Mouse (Mus musculus) heart, adult 2 months (tissue): Measurements from ENCODE around the gene A4galt. TPM values are rescaled to one million over a fixed set of nuclear protein-coding genes. Genes with fewer than 3 reads are reported as not detected.

ENCODE experiments used
- DNase-seq, 2 experiments: peaks; one replicate each; pipeline ENCODE4 v3.0.0; 2021
- H3K27ac ChIP-seq: fragments of 200-600 bp; 2 replicates; pipeline ENCODE4 v1.8.1; 2022
- H3K27me3 ChIP-seq: fragments of 200-500 bp; 2 replicates; pipeline ENCODE4 v1.6.1; 2012; ENCODE audit warnings: mild to moderate bottlenecking, low read length, inconsistent platforms, mixed read lengths; ENCODE audit not compliant: control insufficient read depth, insufficient read depth
- H3K36me3 ChIP-seq: fragments of 200-500 bp; 2 replicates; pipeline ENCODE4 v1.6.1; 2012; ENCODE audit warnings: low read length, inconsistent platforms; ENCODE audit not compliant: control insufficient read depth, insufficient read depth
- H3K4me1 ChIP-seq: fragments of 200-500 bp; 2 replicates; pipeline ENCODE4 v1.6.1; 2011; ENCODE audit warnings: low read length; ENCODE audit not compliant: control insufficient read depth, insufficient read depth
- H3K4me3 ChIP-seq: fragments of 200-600 bp; 2 replicates; pipeline ENCODE4 v1.8.1; 2022
- H3K79me2 ChIP-seq: fragments of 200-500 bp; replicated peaks from 2 replicates; pipeline ENCODE4 v1.6.1; 2012; ENCODE audit warnings: mild to moderate bottlenecking, inconsistent platforms, low read length, moderate library complexity, mixed read lengths; ENCODE audit not compliant: control insufficient read depth, insufficient read depth
- H3K9ac ChIP-seq: fragments of 200-500 bp; 2 replicates; pipeline ENCODE4 v1.6.1; 2012; ENCODE audit warnings: low read depth, mild to moderate bottlenecking, control low read depth, inconsistent platforms, low read length, mixed read lengths
- CTCF ChIP-seq: fragments of 200-600 bp; IDR thresholded peaks from 2 replicates; pipeline ENCODE4 v1.8.1; 2022; ENCODE audit warnings: antibody characterized with exemption, mild to moderate bottlenecking, moderate library complexity
- EP300 ChIP-seq: fragments of 200-500 bp; IDR thresholded peaks from 2 replicates; pipeline ENCODE4 v1.6.1; 2011; ENCODE audit warnings: low read depth, low read length, control low read depth; ENCODE audit not compliant: insufficient read depth
- POLR2A ChIP-seq: fragments of 200-500 bp; IDR thresholded peaks from 2 replicates; pipeline ENCODE4 v1.6.1; 2011; ENCODE audit warnings: mild to moderate bottlenecking, low read depth, low read length, control low read depth; ENCODE audit not compliant: insufficient read depth
- WGBS: fragments of 180-500 bp; shearing (Covaris S2); methylation state at CpG from one replicate; pipeline ENCODE4 v1.1.7; 2018; 5-methylcytosine and 5-hydroxymethylcytosine counted together
- intact Hi-C: fragments of 180-260 bp; cut with DNase I; formaldehyde crosslinking; loops from one replicate; pipeline ENCODE4 v1.15.1; 2025
- polyA plus RNA-seq: library from polyadenylated mRNA; depleted of rRNA; stranded (reverse); fragments of >200 nt; gene quantifications from 2 replicates; pipeline ENCODE4 v1.2.3, GENCODE M21; 2012
- total RNA-seq, 2 experiments: library from RNA; stranded (reverse); gene quantifications; 2 replicates each; pipeline ENCODE4 v1.2.3; 2021

Gene A4galt
- total and polyA plus RNA-seq, 3 experiments = 5.2 to 14.9 (median 6.3) TPM

- peaks cover 19% of the 10 kb centered on the region for H3K4me1 ChIP-seq
- DNase-seq = peak; percentile 35 to 38
- no peak overlapping the region for H3K9ac ChIP-seq
- H3K36me3 ChIP-seq = peaks cover 2% of the 10 kb centered on the region; the same call in 1 of the 2 replicates
- H3K27me3 ChIP-seq = no peaks in the 10 kb centered on the region
- TF ChIP-seq POLR2A (no peak), CTCF (no peak), EP300 (no peak)
- H3K27ac ChIP-seq = peak overlapping the region; percentile 49; the same call in 1 of the 2 replicates
- intact Hi-C loops = no loop called here
- H3K79me2 ChIP-seq = no peaks in the 10 kb centered on the region
- 76% methylated on average over 5 of the region's 5 CpGs for WGBS
- no peak overlapping the region for H3K4me3 ChIP-seq
These were observed 24.7 kb downstream of the A4galt start for GRCm38 (mm10) chr15:83226871-83227270.

DNA sequence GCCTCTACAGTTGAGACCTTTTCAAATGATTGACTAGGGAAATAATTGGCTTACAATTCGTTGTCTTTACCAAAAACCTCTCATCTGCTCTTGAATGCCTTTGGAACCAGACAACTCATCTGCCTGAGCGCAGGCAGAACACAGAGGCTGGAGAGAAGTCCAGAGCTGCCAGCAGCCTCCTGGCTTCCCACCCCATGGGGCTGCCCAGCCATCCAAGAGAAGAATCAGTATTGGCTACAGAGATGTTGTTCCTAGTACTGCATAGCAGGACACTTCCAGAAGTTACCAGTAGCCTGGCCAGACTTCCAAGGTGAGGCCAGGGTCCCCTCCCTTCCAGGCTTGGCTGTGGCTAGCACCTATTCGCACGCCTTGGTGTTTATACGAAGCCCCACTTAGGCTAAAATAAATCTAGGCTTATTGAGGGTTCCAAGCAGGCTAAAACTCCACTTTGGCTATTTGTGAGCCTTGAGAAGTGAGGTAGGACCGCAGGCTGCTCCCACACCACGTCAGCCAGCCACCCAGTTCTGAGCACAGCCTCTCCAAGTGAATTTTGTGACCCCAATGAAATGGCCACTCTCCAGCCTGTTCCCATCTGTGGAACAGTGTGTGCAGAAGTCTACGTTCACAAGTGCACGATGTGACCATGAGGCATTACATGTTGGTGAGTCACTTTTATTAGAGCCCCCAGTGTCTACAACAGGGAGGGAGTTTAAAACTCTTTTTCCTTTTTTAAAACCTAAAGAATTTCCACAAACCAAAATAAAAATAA, 25.3 kb downstream of the A4galt start:
- DNase-seq = peak; percentile 29 to 32
- H3K27me3 ChIP-seq = no peaks in the 10 kb centered on the region
- peak overlapping the region; percentile 58 for H3K27ac ChIP-seq
- TF ChIP-seq CTCF = no peak
- no peak for TF ChIP-seq POLR2A
- 0 out of 2 replicates have a peak, but pooled peaks have one; percentile 16 for TF ChIP-seq EP300
- H3K79me2 ChIP-seq = no peaks in the 10 kb centered on the region
- H3K9ac ChIP-seq = no peak overlapping the region
- peaks cover 19% of the 10 kb centered on the region for H3K4me1 ChIP-seq
- H3K36me3 ChIP-seq = peaks cover 2% of the 10 kb centered on the region; the same call in 1 of the 2 replicates
- intact Hi-C loops = no loop called here
- no peak overlapping the region for H3K4me3 ChIP-seq
- WGBS = 82% methylated on average over 9 of the region's 9 CpGs

- Histone ChIP-seq H3K36me3 (peaks cover 2% of the 10 kb centered on the region; the same call in 1 of the 2 replicates), H3K4me3 (no peak overlapping the region), H3K27ac (peak overlapping the region; percentile 83), H3K9ac (no peak overlapping the region), H3K27me3 (no peaks in the 10 kb centered on the region), H3K79me2 (no peaks in the 10 kb centered on the region), H3K4me1 (peaks cover 22% of the 10 kb centered on the region)
- TF ChIP-seq POLR2A (no peak), CTCF (no peak), EP300 (no peak)
- DNase-seq = peak; percentile 62 to 65
- 28% methylated on average over 9 of the region's 9 CpGs for WGBS
- intact Hi-C loops = no loop called here
These were observed 27.3 kb downstream of the A4galt start for GRCm38 (mm10) chr15:83224136-83224766.

DNA sequence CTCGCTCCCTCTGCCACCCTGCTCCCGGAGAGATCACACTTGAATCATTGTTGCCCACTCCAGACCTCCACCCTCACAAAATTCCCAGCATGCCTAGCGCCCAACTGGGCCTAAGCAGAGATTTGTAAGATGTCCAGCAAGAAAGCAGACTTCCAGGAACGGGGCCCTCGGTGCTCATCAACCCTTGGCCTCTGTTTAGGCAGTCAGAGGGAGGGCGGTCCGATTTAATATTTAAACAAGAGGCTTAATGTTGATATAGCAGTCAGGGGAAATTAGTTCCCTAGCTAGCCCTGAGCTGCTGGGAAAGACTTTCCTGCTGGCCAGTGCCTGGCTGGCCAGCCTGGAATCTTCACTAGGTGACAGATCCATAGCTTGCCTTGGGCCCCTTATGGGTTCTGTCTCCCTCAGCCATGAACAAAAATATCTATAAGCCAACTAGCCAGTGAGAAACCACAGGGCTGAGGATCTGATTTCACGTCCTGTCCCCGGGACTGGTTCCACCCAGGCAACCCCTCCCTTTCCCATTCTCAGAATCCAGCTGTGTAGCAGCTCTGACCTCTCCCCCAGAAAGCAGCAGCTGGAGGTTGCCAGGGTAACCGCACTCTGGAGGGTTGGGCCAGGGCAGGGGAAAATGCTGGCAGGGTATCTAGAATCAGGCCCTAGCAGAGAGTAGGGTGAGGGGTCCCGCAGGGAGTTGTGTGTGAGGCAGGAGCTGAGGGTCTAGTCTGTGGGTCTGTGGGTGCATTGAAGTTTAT, 28.2 kb downstream of the A4galt start:
- no peak overlapping the region for H3K9ac ChIP-seq
- 42% methylated on average over 11 of the region's 11 CpGs for WGBS
- intact Hi-C loops = no loop called here

GRCm38 (mm10) chr15:83221721-83222120, 29.9 kb downstream of the A4galt start:
- Histone ChIP-seq H3K4me3 (no peak overlapping the region), H3K27me3 (no peaks in the 10 kb centered on the region), H3K9ac (no peak overlapping the region), H3K4me1 (peaks cover 22% of the 10 kb centered on the region), H3K36me3 (peaks cover 2% of the 10 kb centered on the region; the same call in 1 of the 2 replicates), H3K79me2 (no peaks in the 10 kb centered on the region), H3K27ac (peak overlapping the region; percentile 40)
- peak in 1 of 2 experiments; percentile 21 for DNase-seq
- TF ChIP-seq POLR2A (no peak), EP300 (no peak), CTCF (no peak)
- 69% methylated on average over 4 of the region's 4 CpGs for WGBS
- intact Hi-C loops = no loop called here

More for the DNA sequence above, 28.2 kb downstream of the A4galt start:
- Histone ChIP-seq H3K27me3 (no peaks in the 10 kb centered on the region), H3K4me1 (peaks cover 22% of the 10 kb centered on the region), H3K36me3 (peaks cover 2% of the 10 kb centered on the region; the same call in 1 of the 2 replicates), H3K79me2 (no peaks in the 10 kb centered on the region), H3K27ac (peak overlapping the region; percentile 83), H3K4me3 (no peak overlapping the region)
- peak; percentile 79 to 83 for DNase-seq
- TF ChIP-seq CTCF = no peak
- TF ChIP-seq EP300 = peak; percentile 80; the same call in 1 of the 2 replicates
- TF ChIP-seq POLR2A = 0 out of 2 replicates have a peak, but pooled peaks have one; percentile 43
